Mouse (Mus musculus) fibroblast of lung, adult 2 months (primary cell): ENCODE data around the gene Gm20388.
A peak's percentile ranks its signal among the peaks of the same experiment; 100 is the strongest.
"Not testable (repeated sequence)": the region's sequence is repeated elsewhere in the genome, so short reads cannot be mapped to it uniquely, and the experiment has no call there.

Source experiments
- DNase-seq: peaks from one replicate; pipeline ENCODE4 v3.0.0-alpha.2; 2011; ENCODE audit warnings: low read depth

Gm20388 gene

GRCm38 (mm10) chr8:121301978-121302649, 1391.5 kb downstream of the Gm20388 start:
- no peak for DNase-seq

GRCm38 (mm10) chr8:121307723-121308122, 1397.1 kb downstream of the Gm20388 start:
- DNase-seq, result no peak

GRCm38 (mm10) chr8:121310976-121311819, 1400.6 kb downstream of the Gm20388 start:
- no peak for DNase-seq

GRCm38 (mm10) chr8:121313458-121313857, 1402.8 kb downstream of the Gm20388 start:
- no peak for DNase-seq

- DNase-seq, result no peak
Observed at GRCm38 (mm10) chr8:121314036-121314435, 1403.4 kb downstream of the Gm20388 start.

- no peak for DNase-seq
Observed at GRCm38 (mm10) chr8:121315569-121315968, 1404.9 kb downstream of the Gm20388 start.

GRCm38 (mm10) chr8:121316009-121316408, 1405.4 kb downstream of the Gm20388 start:
- DNase-seq, result no peak

- not testable (repeated sequence) for DNase-seq
Observed at GRCm38 (mm10) chr8:121318756-121319155, 1408.1 kb downstream of the Gm20388 start.

GRCm38 (mm10) chr8:121319491-121319890, 1408.8 kb downstream of the Gm20388 start:
- no peak for DNase-seq

GRCm38 (mm10) chr8:121326164-121326910, 1415.7 kb downstream of the Gm20388 start:
- DNase-seq, result peak; percentile 66

- DNase-seq, result no peak
Observed at GRCm38 (mm10) chr8:121332436-121332835, 1421.8 kb downstream of the Gm20388 start.

- DNase-seq, result no peak
Observed at GRCm38 (mm10) chr8:121334495-121335424, 1424.1 kb downstream of the Gm20388 start.

- DNase-seq, result no peak
Observed at GRCm38 (mm10) chr8:121335684-121336083, 1425.0 kb downstream of the Gm20388 start.

GRCm38 (mm10) chr8:121342931-121343330, 1432.3 kb downstream of the Gm20388 start:
- DNase-seq, result peak; percentile 7

- no peak for DNase-seq
Observed at GRCm38 (mm10) chr8:121344486-121344885, 1433.8 kb downstream of the Gm20388 start.

- DNase-seq, result no peak
Observed at GRCm38 (mm10) chr8:121346175-121346574, 1435.5 kb downstream of the Gm20388 start.

- peak; percentile 28 for DNase-seq
Observed at GRCm38 (mm10) chr8:121346862-121347261, 1436.2 kb downstream of the Gm20388 start.

GRCm38 (mm10) chr8:121348998-121349397, 1438.4 kb downstream of the Gm20388 start:
- DNase-seq, result no peak

GRCm38 (mm10) chr8:121350803-121351202, 1440.2 kb downstream of the Gm20388 start:
- no peak for DNase-seq

GRCm38 (mm10) chr8:121354844-121355243, 1444.2 kb downstream of the Gm20388 start:
- DNase-seq, result no peak

GRCm38 (mm10) chr8:121357451-121357850, 1446.8 kb downstream of the Gm20388 start:
- DNase-seq, result no peak
